Mouse (Mus musculus): ENCODE results near the gene Zeb2.

The Zeb2 gene

DNA sequence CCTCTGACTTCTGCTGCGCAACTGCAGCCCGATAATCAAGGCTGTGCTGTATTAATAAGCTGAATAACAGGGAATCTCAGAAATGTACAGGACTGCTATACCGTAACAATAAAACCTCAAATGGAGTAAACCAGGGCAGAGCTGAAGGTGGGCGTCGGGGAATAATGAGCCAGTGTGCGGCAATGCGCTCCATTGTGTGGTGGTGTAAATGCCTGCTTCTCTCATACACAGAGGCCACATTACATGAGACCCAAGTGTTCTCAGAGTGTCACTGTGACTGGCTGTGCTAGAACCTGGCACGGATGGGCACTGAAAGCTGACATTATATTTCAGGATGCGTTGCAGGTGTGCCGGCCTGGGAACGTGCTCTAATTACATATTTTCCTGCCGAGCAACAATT, 58.2 kb downstream of the Zeb2 start:
- peak; percentile 2 for DNase-seq

DNA sequence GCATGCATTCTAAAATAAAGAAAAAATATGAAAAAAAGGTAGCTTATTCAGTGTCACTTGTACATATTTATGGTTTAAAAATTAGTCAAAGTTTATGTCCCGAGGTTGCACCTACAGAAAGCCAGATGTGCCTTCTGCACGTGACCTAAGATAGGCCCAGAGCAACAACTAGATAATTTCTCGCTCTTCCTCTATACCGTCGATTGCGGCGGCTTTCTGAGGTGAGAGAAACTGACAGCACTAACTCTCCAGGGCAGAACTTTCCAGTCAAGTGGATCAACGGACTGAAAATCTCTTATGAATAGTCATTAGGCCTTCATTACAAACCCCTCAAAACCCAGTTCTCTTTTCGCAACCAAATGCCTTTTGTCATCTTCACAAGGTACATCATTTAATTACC, 59.0 kb downstream of the Zeb2 start:
- DNase-seq = no peak

DNA sequence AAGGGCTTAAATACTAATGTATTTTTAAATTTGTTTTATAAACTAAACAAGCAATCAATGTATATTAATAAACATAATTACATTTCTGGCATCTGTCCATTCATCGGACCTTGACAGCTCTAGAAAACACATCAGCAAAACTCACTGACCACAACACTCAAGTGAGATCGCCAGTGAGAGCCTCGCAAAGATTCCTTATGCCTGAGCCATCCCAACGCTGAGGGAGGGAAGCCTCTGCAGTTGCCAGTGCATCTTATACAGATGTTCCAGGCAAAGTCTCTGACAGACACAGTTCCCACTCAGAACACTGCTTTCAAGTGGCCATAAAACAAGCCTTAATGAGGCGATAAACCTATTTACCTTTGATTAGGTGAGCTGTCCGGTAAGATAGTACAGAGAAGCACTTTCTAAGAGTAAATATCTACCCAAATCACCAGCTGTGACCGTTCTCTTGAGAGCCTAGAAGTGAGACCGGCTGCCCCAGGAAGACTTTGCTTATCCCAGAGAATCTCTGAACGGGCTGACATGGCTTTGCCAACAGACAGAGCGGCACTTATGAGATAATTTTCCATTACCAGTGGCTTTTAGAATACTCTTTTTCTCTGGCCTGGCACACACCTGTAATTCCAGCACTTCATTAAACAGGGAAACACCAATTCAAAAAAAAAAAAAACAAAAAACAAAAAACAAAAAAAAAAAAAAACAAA, 60.2 kb downstream of the Zeb2 start:
- no peak for DNase-seq

- peak; percentile 11 for DNase-seq
These were observed 61.3 kb downstream of the Zeb2 start for GRCm38 (mm10) chr2:45055926-45056325.

DNA sequence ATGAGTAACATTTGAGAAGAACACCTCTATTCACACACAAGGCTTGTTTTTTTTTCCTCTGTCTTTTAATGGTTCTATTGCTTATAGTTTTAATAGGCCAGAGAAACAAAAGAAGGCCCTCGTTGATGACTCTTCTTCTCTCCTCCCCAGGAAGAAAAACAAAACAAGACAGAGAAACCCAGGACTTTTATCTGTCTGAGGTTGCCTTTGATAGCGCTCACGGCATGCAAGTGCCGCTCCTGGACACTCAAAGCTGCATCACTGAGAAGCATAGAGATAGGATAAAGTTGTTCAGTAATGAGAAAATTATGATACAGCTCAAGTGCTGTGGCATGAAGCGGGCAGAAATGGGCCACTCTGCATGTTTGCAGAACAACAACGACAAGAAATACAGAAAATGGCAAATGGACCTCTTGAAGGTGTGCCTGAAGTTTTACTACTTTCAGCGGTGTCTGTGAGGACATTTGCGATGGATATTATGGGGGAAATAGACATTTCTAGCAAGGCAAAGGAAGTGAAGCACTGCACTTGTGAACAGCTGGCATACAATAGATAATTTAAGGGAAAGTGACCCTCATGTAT, 62.1 kb downstream of the Zeb2 start:
- DNase-seq = peak; percentile 10

- peak; percentile 20 for DNase-seq
These were observed 62.8 kb downstream of the Zeb2 start for GRCm38 (mm10) chr2:45054070-45055025.

- DNase-seq = no peak
These were observed 64.6 kb downstream of the Zeb2 start for GRCm38 (mm10) chr2:45052587-45052986.

- DNase-seq = no peak
These were observed 65.9 kb downstream of the Zeb2 start for GRCm38 (mm10) chr2:45051321-45051720.

DNA sequence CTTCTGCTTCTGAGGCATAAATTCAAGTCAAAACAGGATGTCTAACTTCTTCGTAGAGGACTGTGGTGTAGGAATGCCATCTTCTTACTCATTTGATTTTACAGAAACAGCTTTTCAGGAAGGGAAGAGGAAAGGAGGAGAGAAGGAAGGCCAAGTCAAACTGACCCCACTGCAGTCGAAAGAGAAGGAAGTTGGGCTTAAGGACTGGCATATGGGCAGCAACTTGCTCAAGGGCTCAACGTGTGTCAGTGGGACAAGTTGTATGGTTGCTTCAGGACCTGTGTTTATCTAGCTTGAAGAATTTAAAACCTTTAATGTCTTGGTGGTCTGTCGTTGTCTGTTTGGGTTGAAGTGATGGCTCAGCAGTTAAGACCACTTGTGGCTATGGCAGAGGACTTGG, 67.3 kb downstream of the Zeb2 start:
- DNase-seq = no peak

- peak; percentile 43 for DNase-seq
These were observed 67.9 kb downstream of the Zeb2 start for GRCm38 (mm10) chr2:45049279-45049678.

- DNase-seq = no peak
These were observed 76.4 kb downstream of the Zeb2 start for GRCm38 (mm10) chr2:45040706-45041312.

- DNase-seq = no peak
These were observed 77.7 kb downstream of the Zeb2 start for GRCm38 (mm10) chr2:45039503-45039902.

GRCm38 (mm10) chr2:45028091-45028638, 89.0 kb downstream of the Zeb2 start:
- no peak for DNase-seq

DNA sequence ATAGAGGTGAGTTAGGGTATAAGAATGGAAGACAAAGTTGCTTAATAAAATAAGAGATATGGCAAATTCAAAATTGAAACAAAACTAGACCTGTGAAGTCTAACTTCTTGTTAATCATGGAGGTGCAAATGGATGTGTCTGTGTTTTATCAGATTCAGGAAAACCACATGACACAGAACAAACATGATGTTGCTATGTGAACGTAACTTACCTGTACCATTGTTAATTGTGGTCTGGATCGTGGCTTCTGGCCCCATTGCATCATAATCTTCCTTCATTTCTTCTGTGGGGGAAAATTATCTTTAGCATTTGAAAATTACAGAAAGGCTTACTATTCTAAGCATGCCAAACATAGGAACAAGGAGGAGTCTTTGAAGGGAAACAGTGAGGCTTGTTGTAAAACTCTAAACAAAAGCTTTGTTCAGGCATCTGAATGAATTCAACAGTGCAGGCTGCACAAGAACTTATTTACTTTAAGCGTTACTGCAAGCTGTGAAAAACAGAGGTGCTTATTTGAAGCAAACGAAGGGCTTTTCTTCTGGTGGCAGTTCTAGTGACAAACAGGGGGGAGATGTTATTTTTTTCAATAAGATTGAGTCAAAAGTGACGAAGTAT, 99.9 kb downstream of the Zeb2 start:
- DNase-seq = no peak

- DNase-seq = no peak
These were observed 103.9 kb downstream of the Zeb2 start for GRCm38 (mm10) chr2:45013325-45013724.

GRCm38 (mm10) chr2:45012676-45013075, 104.5 kb downstream of the Zeb2 start:
- no peak for DNase-seq

DNA sequence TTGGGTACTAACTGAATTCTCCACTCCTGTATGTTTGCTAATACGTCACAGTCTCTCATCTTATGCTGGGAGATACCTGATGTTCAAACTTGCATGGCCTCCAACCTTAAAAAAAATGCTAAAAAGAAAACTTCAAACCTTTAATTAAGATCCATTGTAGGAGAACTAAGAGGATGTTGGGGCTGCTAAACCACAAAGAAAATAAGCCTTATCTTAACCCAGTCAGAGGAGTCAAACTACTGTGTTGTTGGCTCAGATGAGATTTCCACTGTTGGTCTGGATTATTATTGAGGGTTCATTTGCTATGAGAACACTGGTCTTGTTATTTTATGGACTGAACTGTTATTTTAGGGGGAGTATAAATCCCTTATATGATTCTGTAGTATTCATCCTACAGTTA, 106.5 kb downstream of the Zeb2 start:
- no peak for DNase-seq

GRCm38 (mm10) chr2:44999906-45000305, 117.3 kb downstream of the Zeb2 start:
- DNase-seq = no peak

DNA sequence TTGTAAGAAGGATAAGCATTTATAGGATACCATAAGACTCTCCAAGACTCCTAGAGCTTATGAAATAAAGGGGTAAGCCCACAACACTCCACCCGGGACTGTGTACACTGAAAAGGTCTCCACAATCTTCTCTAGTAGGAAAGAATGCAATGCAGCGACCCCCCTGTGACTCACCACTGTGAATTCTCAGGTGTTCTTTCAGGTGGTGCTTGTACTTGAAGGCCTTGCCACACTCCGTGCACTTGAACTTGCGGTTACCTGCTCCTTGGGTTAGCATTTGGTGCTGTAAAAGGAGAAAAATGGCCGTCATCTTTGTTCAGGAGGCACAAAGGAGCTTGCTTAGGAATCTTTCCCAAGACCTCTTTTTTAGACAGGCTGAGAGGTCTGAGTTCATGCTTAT, 118.5 kb downstream of the Zeb2 start:
- no peak for DNase-seq

GRCm38 (mm10) chr2:44981646-44982045, 135.5 kb downstream of the Zeb2 start:
- no peak for DNase-seq

DNA sequence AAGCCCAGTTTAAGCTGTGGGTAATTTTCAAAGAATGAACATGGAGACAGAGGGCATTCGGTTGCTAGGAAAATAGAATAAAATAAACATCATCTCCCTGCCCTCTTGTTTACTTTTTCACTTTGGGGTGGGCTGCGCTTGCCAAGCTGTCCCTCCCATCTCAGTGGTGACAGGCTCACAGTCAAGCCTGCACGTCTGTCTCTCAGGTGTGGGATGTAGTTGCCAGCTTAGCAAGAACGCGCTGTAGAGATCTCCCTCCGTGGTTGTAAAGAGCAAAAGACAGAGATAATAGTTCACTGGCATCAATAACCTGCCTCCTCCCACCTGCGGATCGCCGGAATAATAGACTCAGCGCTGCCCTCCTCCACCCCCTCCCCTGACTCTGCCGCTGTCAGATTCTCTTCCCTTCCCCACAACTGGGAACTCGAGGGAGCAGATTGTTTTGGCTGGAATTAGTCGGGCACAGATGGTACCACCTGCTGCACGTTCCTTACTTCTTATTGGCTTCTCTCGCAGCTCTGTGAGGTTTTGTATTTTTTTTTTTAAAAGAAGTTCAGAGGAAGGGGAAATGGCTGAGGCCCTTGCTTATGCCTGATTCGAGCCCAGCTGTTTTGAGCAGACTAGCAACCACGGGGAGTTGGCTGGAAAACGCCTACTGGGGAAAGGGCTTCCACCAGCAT, 138.0 kb downstream of the Zeb2 start:
- DNase-seq = no peak

- DNase-seq = no peak
These were observed 139.2 kb downstream of the Zeb2 start for GRCm38 (mm10) chr2:44978038-44978437.
